Mouse (Mus musculus) forebrain, postnatal 0 days (tissue): ENCODE data around the gene Abhd6. TPM values are rescaled to one million over a fixed set of nuclear protein-coding genes. Genes with fewer than 3 reads are reported as not detected.

Source experiments
- ATAC-seq: fragments of 200-750 bp; cut with Nextera tagmentation; 2 replicates; pipeline ENCODE4 v1.8.0; 2017; ENCODE audit warnings: mild to moderate bottlenecking, moderate library complexity
- DNase-seq: peaks from one replicate; pipeline ENCODE4 v3.0.0-alpha.2; 2015
- H3K27ac ChIP-seq: fragments of 300-500 bp; sonication (generic); 2 replicates; pipeline ENCODE4 v1.5.1; 2014; ENCODE audit warnings: low read depth, mild to moderate bottlenecking, antibody characterized with exemption, low read length, moderate library complexity, mixed read lengths
- H3K27me3 ChIP-seq: fragments of 300-500 bp; sonication (generic); 2 replicates; pipeline ENCODE4 v1.6.1; 2014; ENCODE audit warnings: mild to moderate bottlenecking, low read length, mixed read lengths; ENCODE audit not compliant: insufficient read depth
- H3K36me3 ChIP-seq: fragments of 300-500 bp; sonication (generic); 2 replicates; pipeline ENCODE4 v1.6.1; 2014; ENCODE audit warnings: mild to moderate bottlenecking, moderate library complexity; ENCODE audit not compliant: insufficient read depth
- H3K4me1 ChIP-seq: fragments of 300-500 bp; sonication (generic); 2 replicates; pipeline ENCODE4 v1.6.1; 2014; ENCODE audit warnings: antibody characterized with exemption; ENCODE audit not compliant: insufficient read depth
- H3K4me2 ChIP-seq: fragments of 300-500 bp; sonication (generic); 2 replicates; pipeline ENCODE4 v1.6.1; 2014; ENCODE audit warnings: low read depth, mild to moderate bottlenecking, moderate library complexity
- H3K4me3 ChIP-seq: fragments of 300-500 bp; sonication (generic); 2 replicates; pipeline ENCODE4 v1.5.1; 2014; ENCODE audit warnings: low read depth, low read length, mixed read lengths
- H3K9ac ChIP-seq: fragments of 300-500 bp; sonication (generic); 2 replicates; pipeline ENCODE4 v1.6.1; 2014; ENCODE audit warnings: mild to moderate bottlenecking
- H3K9me3 ChIP-seq: fragments of 300-500 bp; sonication (generic); 2 replicates; pipeline ENCODE4 v1.6.1; 2016; ENCODE audit warnings: low read length
- CTCF ChIP-seq: sonication (generic); IDR thresholded peaks from 2 replicates; pipeline ENCODE4 v1.5.1; 2016; ENCODE audit warnings: antibody characterized with exemption, control low read depth, low read depth
- WGBS: fragments of 180-500 bp; shearing (Covaris S2); extraction: QIAGEN DNeasy Blood & Tissue Kit; methylation state at CpG from one replicate; pipeline ENCODE4 v1.1.7; 2014; 5-methylcytosine and 5-hydroxymethylcytosine counted together
- polyA plus RNA-seq: library from polyadenylated mRNA; unstranded; fragments of >200 nt; fragmentation: Nextera tagmentation; extraction: Ambion mirVana; gene quantifications from 2 replicates; pipeline ENCODE4 v1.2.1, GENCODE M21; 2015
- total RNA-seq: library from RNA; depleted of rRNA; stranded (reverse); fragments of >200 nt; gene quantifications from 2 replicates; pipeline ENCODE4 v1.2.3, GENCODE M21; 2014

The Abhd6 gene
- total and polyA plus RNA-seq, 2 experiments from 2014 or later = 8.0 to 36.2 TPM

DNA sequence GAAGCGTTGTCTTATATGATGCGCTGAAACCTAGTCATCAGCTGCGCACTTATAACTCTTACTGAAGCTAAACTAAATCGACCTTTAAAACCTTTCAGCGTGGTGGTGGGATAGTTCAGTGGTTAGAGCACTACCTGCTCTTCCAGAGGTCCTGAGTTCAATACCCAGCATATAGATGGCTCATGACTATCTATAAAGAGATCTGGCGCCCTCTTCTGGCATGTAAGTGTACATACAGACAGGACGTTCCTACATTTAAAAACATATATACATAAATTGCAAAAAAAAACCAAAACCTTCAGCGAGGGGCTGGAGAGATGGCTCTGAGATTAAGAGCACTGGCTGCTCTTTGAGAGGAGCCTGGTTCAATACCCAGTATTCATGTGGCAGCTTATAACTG is 41.6 kb downstream of the Abhd6 start:
- H3K4me2 ChIP-seq = no peak overlapping the region
- TF ChIP-seq CTCF = peak; percentile 65
- ATAC-seq (no peak), DNase-seq (peak; percentile 67)
- H3K36me3 ChIP-seq = peaks cover 50% of the 10 kb centered on the region
- H3K9ac ChIP-seq = no peak overlapping the region
- H3K4me3 ChIP-seq = no peak overlapping the region
- no peaks in the 10 kb centered on the region for H3K9me3 ChIP-seq
- H3K4me1 ChIP-seq = no peaks in the 10 kb centered on the region
- H3K27me3 ChIP-seq = no peaks in the 10 kb centered on the region
- no peak overlapping the region for H3K27ac ChIP-seq
- WGBS = 68% methylated on average over 8 of the region's 8 CpGs

DNA sequence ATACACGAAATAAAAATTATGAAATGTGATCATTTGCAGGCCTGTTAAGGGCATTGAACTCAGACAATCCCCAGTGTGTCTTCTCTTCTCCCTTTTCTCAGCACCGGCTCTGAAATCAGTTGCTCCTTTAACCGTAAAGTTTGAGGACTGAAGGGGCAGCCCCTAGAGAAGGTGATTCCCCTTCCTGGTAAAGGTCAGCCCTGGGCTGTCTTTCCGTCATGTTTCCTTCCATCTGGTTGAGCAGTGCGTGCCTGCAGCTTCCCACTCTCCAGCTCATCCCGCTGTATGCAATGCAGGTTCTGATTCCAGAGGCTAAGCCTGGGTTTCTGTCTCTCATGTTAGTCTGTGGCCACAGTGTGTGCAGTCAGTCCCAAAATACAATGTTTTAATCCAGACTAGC is 42.1 kb downstream of the Abhd6 start:
- no peak for ATAC-seq
- Histone ChIP-seq H3K27ac (no peak overlapping the region), H3K9ac (no peak overlapping the region), H3K4me3 (no peak overlapping the region), H3K4me1 (no peaks in the 10 kb centered on the region), H3K36me3 (peaks cover 55% of the 10 kb centered on the region), H3K27me3 (no peaks in the 10 kb centered on the region), H3K9me3 (no peaks in the 10 kb centered on the region), H3K4me2 (no peak overlapping the region)
- no peak for DNase-seq
- 93% methylated on average over 6 of the region's 6 CpGs for WGBS
- TF ChIP-seq CTCF = no peak

GRCm38 (mm10) chr14:8045187-8045846 is 42.6 kb downstream of the Abhd6 start:
- 88% methylated on average over 11 of the region's 11 CpGs for WGBS
- Histone ChIP-seq H3K4me2 (no peak overlapping the region), H3K9me3 (no peaks in the 10 kb centered on the region), H3K27ac (no peak overlapping the region), H3K9ac (no peak overlapping the region), H3K4me1 (no peaks in the 10 kb centered on the region), H3K27me3 (no peaks in the 10 kb centered on the region), H3K36me3 (peaks cover 59% of the 10 kb centered on the region), H3K4me3 (no peak overlapping the region)
- ATAC-seq = no peak
- no peak for TF ChIP-seq CTCF
- no peak for DNase-seq

DNA sequence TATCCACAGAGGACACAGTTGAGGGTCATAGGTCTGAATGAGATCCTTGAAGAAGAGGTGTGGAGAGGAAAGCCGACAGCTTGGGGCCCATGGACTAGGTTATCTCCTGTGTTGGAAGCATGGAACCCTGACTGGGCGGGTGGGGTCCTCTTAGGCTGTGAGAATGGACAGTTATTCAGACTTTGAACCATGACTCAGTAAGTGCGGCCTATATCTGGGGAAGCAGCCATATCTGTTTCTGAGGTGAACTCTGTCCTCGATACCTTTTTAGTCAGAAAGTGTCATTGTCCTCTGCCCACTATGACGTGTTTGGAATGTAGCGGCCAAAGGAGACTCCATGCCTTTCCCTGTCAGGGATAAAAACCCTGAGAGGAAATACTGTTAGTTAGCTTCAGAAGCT is 44.1 kb downstream of the Abhd6 start:
- TF ChIP-seq CTCF = no peak
- no peak overlapping the region for H3K4me2 ChIP-seq

GRCm38 (mm10) chr14:8049334-8049733 is 46.6 kb downstream of the Abhd6 start:
- 93% methylated on average over 10 of the region's 10 CpGs for WGBS
- no peak for TF ChIP-seq CTCF
- Histone ChIP-seq H3K4me1 (no peaks in the 10 kb centered on the region), H3K27ac (no peak overlapping the region), H3K9me3 (no peaks in the 10 kb centered on the region), H3K4me2 (no peak overlapping the region), H3K4me3 (no peak overlapping the region), H3K9ac (no peak overlapping the region), H3K27me3 (no peaks in the 10 kb centered on the region), H3K36me3 (peaks cover 48% of the 10 kb centered on the region)
- no peak for DNase-seq
- no peak for ATAC-seq

More for the DNA sequence above, 44.1 kb downstream of the Abhd6 start:
- H3K9ac ChIP-seq = no peak overlapping the region
- 98% methylated on average over 6 of the region's 6 CpGs for WGBS
- no peak overlapping the region for H3K27ac ChIP-seq
- peaks cover 57% of the 10 kb centered on the region for H3K36me3 ChIP-seq
- no peak overlapping the region for H3K4me3 ChIP-seq
- no peaks in the 10 kb centered on the region for H3K4me1 ChIP-seq
- ATAC-seq (no peak), DNase-seq (no peak)
- H3K9me3 ChIP-seq = no peaks in the 10 kb centered on the region
- no peaks in the 10 kb centered on the region for H3K27me3 ChIP-seq

DNA sequence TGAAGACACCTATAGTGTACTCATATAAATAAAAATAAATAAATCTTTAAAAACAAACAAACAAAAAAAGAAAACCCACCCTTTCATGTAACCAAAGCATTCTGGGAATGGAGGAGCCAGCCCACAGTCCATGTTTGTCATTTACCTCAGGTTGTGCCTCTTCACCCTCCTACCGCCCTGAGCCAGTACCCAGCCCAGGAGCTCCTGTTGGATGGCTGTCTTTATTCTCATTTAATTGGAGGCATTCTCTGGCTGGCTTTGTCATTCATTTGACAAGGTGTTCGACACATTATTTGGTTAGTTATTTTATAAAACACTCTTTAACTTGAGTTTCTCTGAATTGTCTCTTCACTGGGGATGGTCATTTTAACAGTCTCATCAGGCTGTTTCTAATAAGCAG is 49.2 kb downstream of the Abhd6 start:
- Histone ChIP-seq H3K4me1 (no peaks in the 10 kb centered on the region), H3K27me3 (no peaks in the 10 kb centered on the region), H3K27ac (no peak overlapping the region), H3K9ac (no peak overlapping the region), H3K9me3 (no peaks in the 10 kb centered on the region), H3K4me3 (no peak overlapping the region), H3K4me2 (no peak overlapping the region), H3K36me3 (peaks cover 52% of the 10 kb centered on the region)
- WGBS = 80% methylated on average over 2 of the region's 2 CpGs
- ATAC-seq = no peak
- TF ChIP-seq CTCF = no peak
- no peak for DNase-seq

DNA sequence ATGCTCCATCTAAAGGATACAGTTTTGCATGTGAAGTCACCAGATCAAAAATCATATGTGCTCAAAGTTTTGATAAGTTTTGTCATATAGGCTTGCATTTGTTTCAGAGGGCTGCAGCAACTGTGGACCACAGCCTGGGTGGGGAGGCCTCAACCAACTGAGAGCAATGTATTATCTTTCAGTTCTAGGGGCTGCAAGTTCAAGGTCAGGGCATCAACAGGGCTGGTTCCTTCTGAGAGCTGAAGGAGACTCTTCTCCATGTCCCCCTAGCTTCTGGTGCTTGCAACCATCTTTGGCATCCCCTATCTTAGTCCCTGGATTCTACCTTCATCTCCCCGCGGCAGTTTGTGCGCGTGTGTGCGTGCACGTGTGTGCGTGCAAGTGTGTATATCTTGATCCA is 50.0 kb downstream of the Abhd6 start:
- Histone ChIP-seq H3K27me3 (no peaks in the 10 kb centered on the region), H3K27ac (no peak overlapping the region), H3K9ac (no peak overlapping the region), H3K9me3 (no peaks in the 10 kb centered on the region), H3K4me3 (no peak overlapping the region), H3K36me3 (peaks cover 46% of the 10 kb centered on the region), H3K4me2 (no peak overlapping the region), H3K4me1 (no peaks in the 10 kb centered on the region)
- DNase-seq (no peak), ATAC-seq (no peak)
- no peak for TF ChIP-seq CTCF
- 99% methylated on average over 7 of the region's 7 CpGs for WGBS
